Mouse (Mus musculus): ENCODE measurements around the gene Ppp1r14d.

Gene Ppp1r14d

DNA sequence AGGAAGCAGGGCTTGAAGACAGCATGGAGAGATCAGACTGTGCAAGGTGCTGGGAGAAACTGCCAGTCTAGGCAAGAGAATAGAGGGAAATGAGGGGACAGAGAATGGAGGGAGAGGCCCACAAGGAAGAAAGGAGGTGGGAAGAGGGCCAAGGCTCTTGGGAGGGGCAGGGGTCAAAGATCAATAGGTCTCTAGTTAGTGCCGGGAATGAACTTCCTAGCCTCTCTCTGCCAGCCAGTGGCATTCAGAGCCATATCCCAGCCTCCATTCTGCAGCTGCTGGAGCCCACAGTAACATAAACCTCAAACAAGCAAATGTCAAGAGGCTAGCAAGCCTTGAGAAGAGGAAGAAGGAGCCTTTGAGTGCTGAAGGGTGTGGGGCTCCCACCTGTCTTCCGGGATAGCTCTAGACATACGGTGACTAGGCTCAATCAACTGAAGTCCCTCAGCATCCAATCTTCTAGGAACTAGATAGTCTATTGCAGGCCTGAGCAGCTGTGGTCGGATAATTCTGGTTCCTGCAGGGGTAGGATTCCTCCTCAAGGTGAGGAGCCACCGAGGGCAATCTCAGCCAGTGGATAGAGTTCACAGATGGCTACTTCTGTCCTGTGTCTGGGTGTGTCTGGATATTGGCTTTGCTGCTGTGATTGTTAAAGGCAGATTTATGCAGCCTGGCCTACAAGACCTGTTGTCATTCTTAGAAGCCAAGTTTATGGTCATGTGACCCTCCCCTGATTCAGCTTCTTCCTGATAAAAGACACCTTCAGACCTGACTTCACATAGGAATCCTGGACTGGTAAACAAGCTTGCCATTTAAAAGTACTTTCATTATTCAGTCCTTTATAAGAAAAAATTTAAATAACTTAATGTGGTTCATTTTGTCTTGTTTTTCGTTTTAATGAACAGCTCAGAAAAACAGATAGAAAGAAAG lies at the start of gene Ppp1r14d:
Ppp1r14d (minus strand) TSS at position 132 of the 930 bp plus-strand sequence.
- DNase-seq (ENCODE audit: low read depth, low spot score) = no peak

DNA sequence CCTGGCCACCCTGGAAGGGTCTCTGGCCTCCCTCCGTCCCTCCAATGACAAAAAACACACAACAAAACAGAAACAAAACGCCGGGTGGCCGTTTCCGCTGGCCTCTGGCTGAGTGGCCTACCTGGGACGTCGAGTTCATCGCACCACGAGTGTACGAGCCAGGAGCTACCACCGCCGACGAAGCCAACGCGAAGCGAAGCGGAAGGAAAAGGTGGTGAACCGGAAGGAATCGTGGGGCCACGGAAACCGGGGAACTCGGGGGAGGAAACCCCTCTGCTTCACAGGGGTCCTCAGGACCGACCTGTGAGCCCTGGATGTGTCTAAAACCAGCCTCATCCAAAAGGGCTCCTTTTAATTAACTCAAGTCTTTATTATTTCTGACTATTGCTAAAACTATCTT lies 48.1 kb upstream of the Ppp1r14d start:
- DNase-seq (ENCODE audit: low read depth, low spot score) = no peak

DNA sequence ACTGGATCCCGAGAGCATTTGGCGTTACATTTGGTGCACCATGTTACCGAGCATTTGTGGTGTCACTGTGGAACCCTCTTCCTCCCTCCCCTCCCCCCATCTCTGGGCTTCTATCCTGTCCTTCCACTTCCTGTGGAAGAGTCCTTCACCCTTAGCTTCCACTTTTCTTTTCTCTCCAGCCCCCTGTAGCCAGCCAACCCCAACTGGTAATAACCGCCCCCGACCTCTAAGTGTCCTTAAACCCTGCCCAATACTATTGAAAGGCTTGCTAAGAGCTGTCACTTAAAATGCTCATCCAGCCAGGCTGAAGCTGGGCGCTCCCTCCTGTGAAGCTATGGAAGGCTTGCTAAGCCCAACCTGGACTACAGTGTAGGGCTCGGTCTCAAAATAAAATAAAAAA lies 47.2 kb upstream of the Ppp1r14d start:
- DNase-seq (ENCODE audit: low read depth, low spot score) = no peak

DNA sequence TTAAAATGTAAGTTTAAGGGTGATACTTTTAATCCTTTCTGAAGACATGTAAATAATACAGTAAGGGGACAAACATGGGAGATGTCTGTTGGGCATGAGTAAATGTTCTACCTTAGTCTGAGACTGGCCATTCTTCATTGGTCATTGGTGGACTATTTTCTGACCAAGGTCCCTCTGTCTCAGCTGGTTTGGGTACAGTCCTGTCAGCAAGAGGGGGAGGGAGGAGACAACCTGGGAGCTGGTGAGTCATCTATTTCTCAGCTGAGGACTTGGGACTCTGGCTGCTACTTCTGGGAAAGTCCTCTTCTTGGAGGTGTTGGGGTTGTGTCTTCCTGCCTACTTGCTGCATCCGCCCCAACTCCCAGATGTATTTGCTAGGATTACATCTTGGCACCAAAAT lies 44.4 kb upstream of the Ppp1r14d start:
- no peak for DNase-seq (ENCODE audit: low read depth, low spot score)

DNA sequence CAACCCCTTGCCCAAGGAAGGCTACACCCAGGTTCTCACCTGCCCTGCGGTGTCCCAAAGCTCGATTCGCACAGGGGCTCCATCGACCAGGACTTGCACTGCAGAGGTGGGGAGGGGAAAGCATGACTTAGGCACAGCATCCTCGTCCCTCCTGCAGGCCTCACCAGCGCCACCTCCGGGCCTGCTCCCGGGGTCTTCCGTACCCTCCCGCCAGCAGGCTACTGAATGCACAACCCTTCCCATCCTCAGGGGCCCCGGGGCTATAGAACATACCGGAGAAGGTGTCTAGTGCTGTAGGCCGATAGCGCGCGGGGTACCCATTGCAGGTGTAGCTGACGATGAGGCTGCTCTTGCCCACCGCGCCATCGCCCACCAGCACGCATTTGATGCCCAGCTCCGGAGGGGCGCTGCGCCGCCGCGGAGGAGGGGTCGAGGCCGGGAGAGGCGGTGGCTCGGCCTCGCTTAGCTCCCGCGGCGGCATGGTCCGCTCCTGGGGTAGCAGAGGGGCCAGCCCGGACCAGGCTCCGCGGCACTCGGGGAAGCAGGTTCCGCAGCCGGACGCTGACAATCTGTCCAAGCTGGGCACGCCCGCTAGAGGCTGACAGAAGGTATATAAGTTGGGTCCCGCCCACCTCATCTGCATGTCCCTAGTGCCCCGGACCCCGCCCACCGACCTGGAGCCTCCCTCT lies 41.1 kb upstream of the Ppp1r14d start, which contains the start of gene Rhov:
Rhov (minus strand) TSS at position 630 of the 689 bp plus-strand sequence.
- peak; percentile 69 for DNase-seq (ENCODE audit: low read depth, low spot score)

DNA sequence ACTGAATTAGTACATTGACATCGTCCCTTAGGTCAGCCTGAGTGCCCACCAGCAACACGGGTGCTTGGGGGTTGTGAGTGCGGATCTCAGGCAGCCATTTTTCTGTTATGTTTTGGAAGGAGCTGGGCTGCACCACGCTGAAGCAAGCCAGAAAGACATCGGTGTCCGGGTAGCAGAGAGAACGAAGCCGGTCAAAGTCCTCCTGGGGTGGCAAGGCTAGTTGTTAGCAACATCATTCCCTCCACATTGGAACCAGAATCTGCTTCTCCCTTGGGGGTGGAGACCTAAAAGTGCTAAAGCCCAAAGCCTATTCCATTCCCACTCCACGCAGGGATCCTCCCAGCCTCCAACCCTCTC lies 40.6 kb upstream of the Ppp1r14d start:
- DNase-seq (ENCODE audit: low read depth, low spot score) = no peak

DNA sequence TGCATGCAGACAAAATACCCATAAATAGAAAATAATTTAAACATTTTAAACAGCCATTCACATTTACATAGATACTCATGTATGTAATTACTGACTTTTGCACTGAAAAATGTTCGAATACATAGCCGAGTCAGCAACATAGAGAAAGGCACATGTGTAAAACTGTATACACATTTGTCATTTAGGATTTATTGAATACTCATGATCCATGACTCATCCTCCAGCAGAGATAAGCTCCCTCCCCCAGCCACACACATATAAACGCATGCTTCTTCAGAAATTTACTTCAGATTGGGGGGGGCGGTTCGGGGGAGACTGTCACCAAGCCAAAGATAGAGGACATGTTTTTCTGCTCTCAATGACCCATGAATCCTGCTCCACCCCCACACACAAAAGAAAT lies 34.1 kb upstream of the Ppp1r14d start:
- DNase-seq (ENCODE audit: low read depth, low spot score) = no peak

DNA sequence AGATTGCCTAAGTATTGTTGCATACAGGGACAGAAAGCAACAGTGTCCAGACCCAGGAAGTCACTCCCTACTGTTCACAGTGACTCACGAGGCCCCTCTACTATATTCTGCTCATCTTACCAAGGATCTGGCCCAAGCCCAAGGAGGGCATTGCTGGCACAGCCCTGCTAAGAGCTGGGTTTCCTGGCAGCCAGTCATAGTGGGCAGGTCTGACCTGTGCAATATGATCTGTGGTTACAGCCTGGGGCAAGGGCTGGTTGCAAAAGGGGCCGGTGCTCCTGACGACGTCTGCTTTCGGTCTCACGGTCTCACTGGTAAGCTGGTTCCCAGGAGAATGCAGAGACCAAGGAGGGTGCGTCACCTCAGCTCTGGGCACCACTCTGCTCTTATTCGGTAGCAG lies 33.3 kb upstream of the Ppp1r14d start:
- DNase-seq (ENCODE audit: low read depth, low spot score) = no peak

DNA sequence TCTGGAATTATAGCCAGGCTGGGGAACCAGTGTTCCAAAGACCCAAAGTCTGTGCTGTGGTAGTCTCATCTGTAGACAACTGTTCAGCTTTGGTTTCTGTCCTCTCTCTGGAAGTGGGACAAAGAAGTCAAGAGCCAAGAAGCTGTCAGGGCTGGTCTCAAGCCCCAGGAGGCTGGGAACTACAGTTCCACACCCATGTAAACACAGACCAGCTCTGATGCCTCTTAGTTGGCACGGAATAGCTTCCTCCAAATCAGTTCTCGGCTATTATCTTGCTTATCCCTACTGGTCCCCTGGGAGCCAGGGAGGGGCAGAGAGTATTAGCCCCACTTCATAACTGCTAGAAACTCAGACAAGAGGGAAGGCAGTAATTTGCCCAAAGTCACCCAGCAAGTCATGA lies 31.6 kb upstream of the Ppp1r14d start:
- DNase-seq (ENCODE audit: low read depth, low spot score) = no peak

DNA sequence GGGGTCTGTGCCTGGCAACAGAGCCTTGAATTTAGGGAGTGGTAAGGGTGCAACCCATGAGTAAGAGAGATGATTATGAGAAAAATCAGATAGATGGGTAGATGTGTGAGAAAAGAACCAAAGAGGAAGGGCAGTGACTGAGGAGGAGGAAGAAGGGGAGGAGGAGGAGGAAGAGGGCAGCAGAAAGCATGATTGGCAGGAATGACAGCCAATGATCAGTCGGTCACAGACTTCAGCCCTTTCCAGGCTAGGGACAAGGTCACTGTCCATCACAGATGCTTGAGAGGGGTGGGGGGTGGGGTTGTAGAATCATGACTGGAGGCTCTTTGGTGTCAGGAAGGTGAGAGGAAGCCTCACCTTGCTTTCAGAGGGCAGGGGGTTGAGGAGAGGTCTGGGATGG lies 30.8 kb upstream of the Ppp1r14d start:
- no peak for DNase-seq (ENCODE audit: low read depth, low spot score)

DNA sequence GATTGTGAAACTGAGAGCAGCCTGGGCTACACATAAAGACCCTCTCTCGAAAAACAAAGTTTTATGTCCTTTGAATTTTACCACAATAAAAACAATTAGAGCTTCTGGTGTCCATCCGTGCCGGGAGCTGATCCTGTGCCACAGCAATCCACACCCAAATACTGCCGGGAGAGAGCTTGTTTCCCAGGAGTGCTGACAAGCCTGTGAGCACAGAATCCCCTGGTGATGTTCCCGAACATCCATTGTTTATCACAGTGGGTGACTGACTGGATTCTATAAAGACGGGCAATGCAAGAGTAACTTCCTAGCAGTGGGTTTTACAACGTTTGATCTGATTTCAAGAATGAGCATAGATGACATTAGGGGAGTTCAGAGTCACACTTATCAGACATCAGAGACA lies 25.3 kb upstream of the Ppp1r14d start:
- DNase-seq (ENCODE audit: low read depth, low spot score) = no peak

DNA sequence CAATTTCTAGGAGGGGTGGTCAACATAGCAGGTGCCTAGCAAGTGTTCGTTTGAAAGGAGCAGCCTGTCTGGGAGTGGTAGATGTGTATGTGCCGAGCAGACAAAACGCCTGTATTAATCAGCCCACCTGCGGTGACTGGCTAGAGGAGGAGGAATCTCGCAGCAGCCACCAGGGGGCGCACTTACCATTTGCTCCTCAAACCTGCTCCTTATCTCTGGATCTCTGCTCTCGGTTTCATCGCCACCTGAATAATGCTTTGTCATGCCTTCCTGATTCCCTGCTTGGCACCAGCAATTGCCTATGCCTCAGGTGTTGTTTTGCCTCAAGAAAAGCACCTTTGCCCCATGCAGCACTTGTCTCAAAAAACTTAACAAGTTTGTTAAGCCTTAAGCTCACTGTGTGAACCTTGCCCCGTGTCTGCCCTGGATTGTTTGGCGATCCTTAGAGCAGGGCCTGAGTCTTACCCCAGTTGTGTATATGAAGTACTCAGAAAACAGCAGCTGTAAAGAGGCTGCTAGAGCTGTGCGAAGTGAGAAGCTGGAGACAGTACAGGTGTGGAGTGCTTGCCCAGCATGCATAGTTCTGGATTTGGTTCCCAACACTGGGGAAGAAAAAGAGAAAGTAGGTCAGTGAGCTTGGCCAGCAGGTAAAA lies 21.2 kb upstream of the Ppp1r14d start:
- peak; percentile 84 for DNase-seq (ENCODE audit: low read depth, low spot score)

DNA sequence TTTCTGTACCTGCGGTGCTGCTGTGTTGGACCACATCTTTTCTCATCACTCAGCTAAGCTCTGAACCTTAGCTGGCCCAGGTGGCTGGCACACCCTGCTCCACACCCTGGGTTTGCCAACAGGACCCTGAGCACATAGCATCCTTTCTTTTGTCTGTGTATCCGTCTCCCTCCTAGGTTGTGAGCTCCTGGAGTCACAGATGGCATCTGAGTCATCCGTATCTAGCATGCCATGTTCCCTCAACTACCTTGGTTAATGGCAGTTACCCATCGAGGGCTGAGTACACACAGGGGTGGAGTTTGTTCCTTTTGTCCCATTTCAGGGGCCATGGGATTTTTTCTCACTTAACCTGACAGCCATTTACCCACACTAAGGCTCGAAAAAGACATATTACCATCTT lies 20.7 kb upstream of the Ppp1r14d start:
- no peak for DNase-seq (ENCODE audit: low read depth, low spot score)

DNA sequence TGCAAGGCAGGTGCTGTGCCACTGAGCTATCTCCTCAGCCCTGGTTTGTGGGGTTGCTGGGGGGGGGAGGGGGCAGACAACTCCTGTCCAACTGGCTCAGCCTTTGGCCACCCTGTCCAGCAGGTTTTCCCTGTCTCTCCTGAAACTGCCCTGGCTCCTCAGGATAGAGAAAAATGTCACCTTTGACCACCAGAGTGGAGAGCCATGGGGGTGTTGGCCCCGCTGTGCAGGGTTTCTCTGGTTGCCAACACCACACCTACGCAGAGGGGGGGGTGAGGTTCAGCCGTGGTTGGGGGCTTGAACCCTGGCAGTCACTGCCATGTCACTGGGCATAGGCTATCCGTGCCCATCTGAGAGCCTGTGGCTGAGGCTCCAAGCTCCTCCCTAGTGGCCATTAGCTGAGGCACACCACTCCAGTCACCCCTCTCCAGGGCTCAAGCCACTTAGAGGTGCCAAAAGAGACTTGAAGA lies 19.9 kb upstream of the Ppp1r14d start:
- no peak for DNase-seq (ENCODE audit: low read depth, low spot score)

DNA sequence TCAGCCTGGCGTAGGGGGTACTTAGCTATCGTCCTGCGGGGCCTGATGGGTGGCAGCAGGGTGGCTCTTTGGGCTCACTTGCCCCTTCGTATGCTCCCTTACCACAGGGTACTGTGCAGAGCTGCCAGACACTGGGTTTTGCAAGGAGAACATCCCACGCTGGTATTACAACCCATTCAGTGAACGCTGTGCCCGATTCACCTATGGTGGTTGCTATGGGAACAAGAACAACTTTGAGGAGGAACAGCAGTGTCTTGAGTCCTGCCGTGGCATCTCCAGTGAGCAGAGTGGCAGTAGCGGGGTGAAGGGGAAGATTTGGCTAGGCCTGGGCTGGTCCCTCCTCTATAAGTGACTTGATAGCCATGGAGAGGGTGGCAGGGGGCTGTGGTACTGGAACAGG lies 18.2 kb upstream of the Ppp1r14d start:
- no peak for DNase-seq (ENCODE audit: low read depth, low spot score)

DNA sequence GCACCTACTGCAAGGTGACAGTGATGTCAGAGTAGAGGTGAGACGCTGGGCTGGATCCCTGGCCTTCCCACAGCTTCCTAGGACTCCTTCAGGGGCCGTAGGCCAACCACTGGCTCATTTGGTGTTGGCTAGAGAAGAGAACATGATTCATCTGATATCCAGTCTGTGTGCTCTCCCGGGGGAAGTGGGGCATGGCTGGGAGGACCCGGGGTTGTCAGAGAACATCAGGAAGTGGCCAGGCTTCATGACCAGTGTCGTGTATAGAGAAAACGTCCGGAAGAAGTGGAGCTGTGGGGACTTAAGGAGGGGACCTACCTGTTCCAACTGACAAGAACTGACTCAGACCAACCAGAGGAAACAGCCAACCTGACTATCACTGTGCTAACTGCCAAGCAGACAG lies 15.5 kb upstream of the Ppp1r14d start:
- no peak for DNase-seq (ENCODE audit: low read depth, low spot score)

DNA sequence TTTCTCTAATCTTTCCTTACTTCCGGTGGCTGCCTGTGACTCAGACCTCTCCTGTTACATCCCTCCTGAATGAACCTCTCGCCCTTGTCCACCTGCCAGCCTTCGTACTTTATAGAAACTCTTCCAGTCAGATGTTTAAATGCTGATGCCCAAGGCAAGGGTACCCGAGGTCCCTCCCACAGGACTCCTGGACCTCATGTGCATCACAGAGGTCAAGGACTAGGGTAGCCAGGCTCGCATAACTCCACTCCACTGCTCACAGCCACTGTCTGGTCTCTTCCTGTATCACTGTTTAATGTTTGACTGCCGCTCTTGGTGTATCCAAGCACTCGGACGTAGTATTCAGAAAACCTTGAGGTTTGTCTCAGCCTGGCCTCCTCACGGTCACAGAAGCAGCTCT lies 12.8 kb upstream of the Ppp1r14d start:
- no peak for DNase-seq (ENCODE audit: low read depth, low spot score)

DNA sequence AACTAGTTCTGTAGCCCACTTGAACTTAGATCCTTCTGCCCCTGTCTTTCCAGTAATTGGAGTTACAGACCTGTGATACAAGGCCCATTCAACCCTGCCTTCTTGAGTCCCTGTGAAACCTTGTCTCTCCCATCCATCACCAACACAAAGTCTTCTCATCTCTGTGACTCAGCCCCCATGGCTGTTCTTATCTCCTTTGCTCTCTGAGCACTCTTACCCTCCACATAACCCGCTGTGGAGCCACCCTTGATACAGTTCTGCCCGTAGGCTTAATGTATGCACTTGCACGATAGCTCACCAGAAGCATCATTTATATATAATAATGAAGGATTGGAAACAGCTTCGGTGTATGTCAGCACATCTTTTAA lies 11.1 kb upstream of the Ppp1r14d start:
- no peak for DNase-seq (ENCODE audit: low read depth, low spot score)

DNA sequence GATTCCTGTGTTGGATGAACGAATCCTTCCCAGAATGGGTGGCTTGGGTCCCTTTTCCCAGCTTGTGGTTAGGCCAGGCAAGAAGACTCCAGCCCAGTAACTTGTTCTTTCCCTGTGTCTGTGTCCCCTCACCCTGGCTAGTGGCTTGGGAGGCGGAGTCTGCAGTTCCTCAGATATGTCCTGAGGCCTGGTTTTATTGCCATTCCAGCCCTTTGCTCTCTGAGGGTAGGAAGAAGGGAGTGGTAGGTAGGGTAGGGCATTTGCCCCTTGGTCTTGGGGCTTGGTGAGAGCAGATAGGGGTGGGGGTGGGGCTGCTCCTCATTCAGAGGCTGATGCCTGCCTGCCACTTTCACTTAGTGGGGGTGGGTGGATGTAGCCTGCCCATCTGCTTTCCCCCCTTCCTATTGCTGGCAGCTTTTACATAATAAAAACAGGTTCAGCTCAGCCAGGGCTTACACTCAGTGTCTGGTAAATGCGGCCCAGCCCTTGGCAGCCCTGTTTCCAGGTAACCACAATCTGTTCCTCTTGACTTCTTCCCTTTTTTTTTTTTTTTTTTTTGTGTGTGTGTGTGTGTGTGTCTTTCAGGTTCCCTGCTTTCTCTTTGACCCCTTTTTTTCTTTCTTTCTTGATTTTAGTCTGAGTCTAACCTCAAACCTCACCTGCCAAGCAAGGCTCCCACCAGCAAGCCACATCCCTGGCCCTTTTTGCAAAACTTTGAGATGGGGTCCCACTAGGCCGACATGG lies 10.5 kb upstream of the Ppp1r14d start:
- DNase-seq (ENCODE audit: low read depth, low spot score) = no peak

DNA sequence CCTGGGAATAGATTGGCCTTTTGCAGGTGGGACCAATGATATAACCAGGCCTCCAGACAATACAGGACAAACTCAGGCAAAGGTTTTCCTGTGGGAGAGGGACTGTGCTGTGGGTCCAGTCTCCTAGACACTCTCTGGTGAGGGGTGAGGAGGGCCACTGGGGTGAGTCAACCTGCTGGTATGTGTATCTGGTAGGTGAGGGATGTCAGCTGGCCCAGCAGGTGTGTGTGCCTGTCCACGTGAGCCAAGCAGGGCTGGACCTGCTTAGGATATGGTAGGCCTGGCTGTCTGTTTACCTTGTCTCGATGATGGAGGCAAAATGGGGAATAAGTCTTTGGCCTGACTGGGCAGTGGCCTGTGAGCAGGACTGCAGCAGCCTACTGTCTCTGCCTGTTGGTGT lies 9.0 kb upstream of the Ppp1r14d start:
- DNase-seq (ENCODE audit: low read depth, low spot score) = no peak

DNA sequence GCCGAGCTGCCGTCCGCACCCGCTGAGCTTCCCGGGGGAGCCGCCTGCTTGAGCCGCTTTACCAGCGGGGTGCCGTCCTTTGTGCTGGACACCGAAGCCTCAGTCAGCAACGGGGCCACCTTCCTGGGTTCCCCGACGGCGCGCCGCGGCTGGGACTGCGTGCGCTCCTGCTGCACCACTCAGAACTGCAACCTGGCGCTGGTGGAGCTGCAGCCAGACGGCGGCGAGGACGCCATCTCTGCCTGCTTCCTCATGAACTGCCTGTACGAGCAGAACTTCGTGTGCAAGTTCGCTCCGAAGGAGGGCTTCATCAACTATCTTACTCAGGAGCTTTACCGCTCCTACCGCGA lies 8.1 kb upstream of the Ppp1r14d start:
- no peak for DNase-seq (ENCODE audit: low read depth, low spot score)
